Mouse (Mus musculus): ENCODE measurements around the gene Sgpp2.

The Sgpp2 gene

GRCm38 (mm10) chr1:78448091-78448490, 137.9 kb downstream of the Sgpp2 start:
- no peak for DNase-seq (ENCODE audit: low read depth, low spot score)

- no peak for DNase-seq (ENCODE audit: low read depth, low spot score)
Measured at GRCm38 (mm10) chr1:78451070-78451854, 141.1 kb downstream of the Sgpp2 start.

- no peak for DNase-seq (ENCODE audit: low read depth, low spot score)
Measured at GRCm38 (mm10) chr1:78452544-78452943, 142.4 kb downstream of the Sgpp2 start.

- no peak for DNase-seq (ENCODE audit: low read depth, low spot score)
Measured at GRCm38 (mm10) chr1:78453886-78454285, 143.7 kb downstream of the Sgpp2 start.

- peak; percentile 81 for DNase-seq (ENCODE audit: low read depth, low spot score)
Measured at GRCm38 (mm10) chr1:78454659-78455058, 144.5 kb downstream of the Sgpp2 start.
